Mouse (Mus musculus) olfactory bulb, adult 2 months (tissue): ENCODE results near the gene Cltb. TPM values are rescaled to one million over a fixed set of nuclear protein-coding genes. Genes with fewer than 3 reads are reported as not detected.

ENCODE experiments used
- H3K27ac ChIP-seq: fragments of 200-500 bp; 2 replicates; pipeline ENCODE4 v1.5.1; 2012; ENCODE audit warnings: low read depth, low read length; ENCODE audit not compliant: insufficient read depth
- H3K4me1 ChIP-seq: fragments of 200-500 bp; 2 replicates; pipeline ENCODE4 v1.6.1; 2012; ENCODE audit warnings: low read length; ENCODE audit not compliant: control insufficient read depth, insufficient read depth
- H3K4me3 ChIP-seq: fragments of 200-500 bp; 2 replicates; pipeline ENCODE4 v1.5.1; 2012; ENCODE audit warnings: mild to moderate bottlenecking, low read depth, low read length, moderate library complexity; ENCODE audit not compliant: insufficient read depth
- CTCF ChIP-seq: fragments of 200-500 bp; IDR thresholded peaks from 2 replicates; pipeline ENCODE4 v1.5.1; 2012; ENCODE audit warnings: low read depth, mild to moderate bottlenecking, low read length, moderate library complexity; ENCODE audit not compliant: insufficient read depth
- POLR2A ChIP-seq: fragments of 200-500 bp; IDR thresholded peaks from 2 replicates; pipeline ENCODE4 v1.6.1; 2012; ENCODE audit warnings: mild to moderate bottlenecking, low read depth, low read length, moderate library complexity; ENCODE audit not compliant: insufficient read depth
- WGBS: fragments of 180-500 bp; shearing (Covaris S2); methylation state at CpG from one replicate; pipeline ENCODE4 v1.1.7; 2018; 5-methylcytosine and 5-hydroxymethylcytosine counted together
- polyA plus RNA-seq: library from polyadenylated mRNA; stranded (reverse); fragments of >200 nt; gene quantifications from 2 replicates; pipeline ENCODE4 v1.2.4, GENCODE M21; 2012; ENCODE audit warnings: low replicate concordance; ENCODE audit not compliant: missing spikeins, insufficient read depth, insufficient read length

Gene Cltb
- polyA plus RNA-seq, 1 experiment = not detected

DNA sequence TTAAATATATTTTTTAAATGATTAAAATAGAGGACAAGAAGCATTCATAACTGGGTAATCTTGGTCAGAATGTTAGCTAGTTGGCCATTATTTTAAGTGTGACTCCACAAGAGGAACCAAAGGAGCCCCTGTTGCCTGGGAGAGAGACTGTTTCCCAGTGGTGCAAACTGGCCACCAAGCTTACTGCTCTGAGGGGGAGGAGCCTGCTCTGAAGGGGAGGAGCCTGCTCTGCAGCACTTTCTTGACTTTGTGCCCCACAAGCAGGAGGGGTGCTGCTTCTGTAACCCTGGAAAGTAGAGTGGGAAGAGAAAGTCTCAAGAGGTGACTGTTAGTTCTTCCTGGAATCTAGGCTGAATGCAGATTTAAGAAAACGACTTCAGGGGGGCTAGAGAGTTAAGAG is 41.9 kb downstream of the Cltb start:
- TF ChIP-seq POLR2A (no peak), CTCF (no peak)
- 53% methylated on average over 1 of the region's 1 CpGs for WGBS
- H3K4me1 ChIP-seq = 0 out of 2 replicates have a peak, but pooled peaks cover 3% of the 10 kb centered on the region

DNA sequence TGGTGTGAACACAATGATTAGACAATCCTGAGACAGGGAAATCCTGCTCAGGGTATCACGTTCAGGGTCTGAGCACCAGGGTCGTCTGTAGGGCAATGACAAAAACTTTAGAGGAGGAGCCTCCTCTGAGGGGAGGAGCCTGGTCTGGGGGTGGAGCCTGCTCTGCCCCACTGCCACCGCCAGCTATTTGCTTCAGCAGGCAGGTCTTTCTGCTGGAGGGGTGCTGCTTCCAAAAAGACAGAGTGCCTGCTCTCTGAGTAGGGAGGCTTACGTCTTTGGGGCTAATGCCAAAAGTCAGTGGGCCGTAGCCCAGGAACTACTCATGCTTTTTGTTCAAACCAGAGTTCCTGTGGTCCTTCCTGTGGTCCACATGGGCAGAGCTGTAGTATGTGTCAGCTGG is 42.8 kb downstream of the Cltb start:
- TF ChIP-seq POLR2A = no peak
- TF ChIP-seq CTCF = no peak
- Histone ChIP-seq H3K27ac (no peak overlapping the region), H3K4me1 (0 out of 2 replicates have a peak, but pooled peaks cover 3% of the 10 kb centered on the region), H3K4me3 (no peak overlapping the region)
- 48% methylated on average over 5 of the region's 5 CpGs for WGBS

More for the DNA sequence above, 41.9 kb downstream of the Cltb start:
- Histone ChIP-seq H3K27ac (no peak overlapping the region), H3K4me3 (no peak overlapping the region)

DNA sequence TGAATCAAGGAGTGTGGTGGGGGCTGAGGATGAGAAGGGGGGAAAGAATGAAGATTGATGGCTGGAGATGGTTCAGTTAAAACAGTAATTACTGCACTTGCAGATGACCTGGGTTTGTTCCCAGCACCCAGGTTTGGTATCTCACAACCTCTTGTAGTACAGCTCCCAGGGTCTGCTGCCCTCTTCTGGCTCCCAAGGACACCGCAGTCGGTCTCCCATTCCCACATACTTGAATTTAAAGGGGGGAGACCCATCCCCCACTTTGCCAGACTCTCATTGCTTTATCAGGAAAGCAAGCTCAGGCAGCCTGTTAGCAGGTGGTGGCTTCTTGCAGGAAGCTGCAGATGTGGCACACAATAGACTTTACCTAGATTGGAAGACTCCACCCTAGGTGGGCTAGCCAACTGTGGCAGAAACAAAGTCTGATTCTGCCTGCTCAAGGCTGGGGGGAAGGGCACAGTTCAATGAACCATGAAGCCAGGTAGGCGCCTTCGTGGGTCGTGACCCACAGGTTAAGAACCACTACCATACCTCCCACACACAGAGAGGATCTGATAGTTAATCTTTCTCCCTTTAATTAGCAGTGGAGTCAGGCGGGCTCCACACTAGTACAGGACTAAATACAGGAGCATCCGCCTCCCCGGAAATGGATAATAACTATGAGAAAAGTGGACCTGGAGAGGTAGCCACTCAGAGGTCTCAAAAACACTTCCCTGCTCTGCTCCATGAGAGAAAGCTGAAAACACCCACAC is 45.4 kb downstream of the Cltb start:
- WGBS = 33% methylated on average over 8 of the region's 8 CpGs
- TF ChIP-seq POLR2A (no peak), CTCF (peak; percentile 32; the same call in 1 of the 2 replicates)
- peaks cover 3% of the 10 kb centered on the region; the same call in 1 of the 2 replicates for H3K4me1 ChIP-seq
- peak overlapping the region; percentile 89 for H3K4me3 ChIP-seq
- H3K27ac ChIP-seq = peak overlapping the region; percentile 68

DNA sequence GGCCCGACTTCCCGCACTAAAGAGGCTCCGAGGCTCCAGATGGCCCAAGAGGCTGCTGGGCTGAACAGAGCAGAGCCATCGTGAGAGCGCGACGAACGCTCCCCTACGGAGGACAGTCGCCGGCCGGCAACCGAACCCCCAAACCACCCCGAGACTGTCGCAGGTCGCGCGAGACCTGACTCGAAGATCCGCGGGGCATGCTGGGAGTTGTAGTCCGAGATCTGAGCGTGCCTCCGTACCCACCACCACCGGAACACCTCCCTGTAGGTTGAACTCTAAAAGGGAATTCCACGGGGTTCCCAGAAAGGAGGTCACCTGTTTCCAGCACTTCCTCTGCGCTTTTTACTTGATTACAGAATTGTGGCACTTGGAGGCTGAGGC is 46.0 kb downstream of the Cltb start, which contains the start of gene 4833439L19Rik:
Gene 4833439L19Rik, minus strand, starts transcription at position 235 of the 381 bp plus-strand sequence.
- under 1% methylated on average over 27 of the region's 27 CpGs for WGBS
- H3K27ac ChIP-seq = peak within 1 kb of the TSS; percentile 68
- TF ChIP-seq POLR2A (peak; percentile 92), CTCF (no peak)

DNA sequence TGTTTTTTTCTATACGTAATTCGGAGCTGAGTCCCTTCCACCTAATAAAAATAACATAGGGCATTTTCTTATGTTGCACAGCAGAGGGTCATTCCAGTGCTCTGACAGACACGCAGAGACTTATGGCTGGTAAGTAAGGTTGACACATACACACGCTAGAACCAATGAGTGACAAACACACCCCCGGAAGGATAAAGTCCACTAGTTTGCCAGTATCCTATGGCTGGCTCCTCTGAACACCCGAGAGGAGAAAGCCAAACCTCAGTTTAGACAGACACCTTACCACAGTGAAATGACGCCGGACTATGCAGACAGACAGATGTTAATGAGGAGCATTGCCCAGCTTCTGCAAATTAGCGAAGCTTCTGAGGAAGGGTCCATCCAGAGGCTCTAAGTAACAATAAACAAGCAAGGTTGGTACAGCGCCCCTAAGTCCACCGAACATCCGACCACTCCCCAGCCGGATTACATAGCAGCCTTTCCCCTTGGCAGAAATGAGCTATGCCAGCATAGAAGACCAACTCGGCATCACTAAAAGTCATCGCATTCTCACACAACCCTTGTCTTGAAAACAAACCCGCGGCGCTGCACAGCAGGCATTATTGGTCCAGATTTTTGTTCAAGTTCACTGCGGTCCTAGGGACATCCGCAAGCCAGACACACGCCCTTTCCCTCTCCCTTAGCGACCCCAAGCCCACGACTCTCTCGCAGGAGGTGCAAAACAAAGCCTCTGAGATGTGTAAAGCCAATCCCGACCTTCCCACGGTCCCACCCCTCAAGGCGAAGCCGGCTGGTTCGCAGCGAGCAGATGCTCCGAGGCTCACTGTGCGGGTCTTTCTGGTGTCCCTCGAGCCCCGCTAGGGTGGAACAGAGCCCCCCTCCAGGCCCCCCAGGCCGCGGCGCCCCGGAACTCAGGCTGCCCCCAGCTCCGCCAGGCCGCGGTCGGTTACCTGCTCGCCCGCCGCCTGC is 46.6 kb downstream of the Cltb start:
- Histone ChIP-seq H3K4me3 (peak overlapping the region; percentile 89), H3K4me1 (peaks cover 3% of the 10 kb centered on the region; the same call in 1 of the 2 replicates), H3K27ac (peak overlapping the region; percentile 48; the same call in 1 of the 2 replicates)
- 9% methylated on average over 45 of the region's 45 CpGs for whole genome bisulfite sequencing
- TF ChIP-seq POLR2A (no peak), CTCF (no peak)

More for the DNA sequence above, 46.0 kb downstream of the Cltb start, which contains the start of gene 4833439L19Rik:
- Histone ChIP-seq H3K4me3 (peak within 1 kb of the TSS; percentile 89), H3K4me1 (peaks cover 3% of the 10 kb centered on the region; the same call in 1 of the 2 replicates)

DNA sequence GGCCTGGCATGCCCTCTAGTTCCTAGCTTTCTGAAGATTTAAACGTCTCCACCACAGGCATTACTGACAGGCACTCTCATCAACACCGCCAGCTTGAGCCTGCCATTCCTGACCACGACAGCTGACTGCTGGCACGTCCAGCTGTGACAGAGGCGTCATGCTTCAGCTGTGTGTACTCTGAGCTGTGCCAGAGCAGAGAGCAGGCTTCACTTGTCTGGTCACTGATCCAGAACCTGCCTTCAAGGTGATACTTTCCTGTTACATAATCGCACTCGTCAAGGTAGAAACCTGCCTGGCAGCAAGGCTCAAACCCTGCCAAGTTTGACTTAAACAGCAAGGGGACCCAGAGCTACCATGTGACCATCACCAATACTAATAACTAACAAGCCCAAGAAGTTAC is 48.6 kb downstream of the Cltb start:
- Histone ChIP-seq H3K27ac (no peak overlapping the region), H3K4me1 (peaks cover 3% of the 10 kb centered on the region; the same call in 1 of the 2 replicates), H3K4me3 (no peak overlapping the region)
- 74% methylated on average over 7 of the region's 7 CpGs for WGBS
- TF ChIP-seq POLR2A (no peak), CTCF (no peak)

DNA sequence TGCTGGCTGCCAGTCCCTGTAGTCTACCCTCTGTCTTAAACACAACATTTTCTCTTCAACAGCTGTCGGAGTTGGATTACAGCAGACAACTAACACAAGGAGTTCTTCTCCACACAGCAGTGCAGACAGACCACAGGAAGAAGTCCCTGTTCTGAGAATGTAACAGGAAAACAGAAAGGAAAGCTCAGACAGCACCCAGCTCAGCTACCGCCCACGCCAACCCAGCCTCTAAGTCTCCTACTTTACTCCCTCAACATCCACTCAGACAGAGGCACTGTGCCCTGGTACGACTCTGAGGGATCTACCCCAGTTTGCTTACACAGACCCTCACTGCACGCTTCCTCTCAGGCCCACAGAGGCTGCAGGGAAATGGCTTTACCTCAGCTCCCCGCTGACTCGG is 50.5 kb downstream of the Cltb start:
- TF ChIP-seq POLR2A (no peak), CTCF (no peak)
- H3K4me1 ChIP-seq = peaks cover 3% of the 10 kb centered on the region; the same call in 1 of the 2 replicates
- H3K27ac ChIP-seq = no peak overlapping the region
- no peak overlapping the region for H3K4me3 ChIP-seq
- 76% methylated on average over 7 of the region's 7 CpGs for WGBS

DNA sequence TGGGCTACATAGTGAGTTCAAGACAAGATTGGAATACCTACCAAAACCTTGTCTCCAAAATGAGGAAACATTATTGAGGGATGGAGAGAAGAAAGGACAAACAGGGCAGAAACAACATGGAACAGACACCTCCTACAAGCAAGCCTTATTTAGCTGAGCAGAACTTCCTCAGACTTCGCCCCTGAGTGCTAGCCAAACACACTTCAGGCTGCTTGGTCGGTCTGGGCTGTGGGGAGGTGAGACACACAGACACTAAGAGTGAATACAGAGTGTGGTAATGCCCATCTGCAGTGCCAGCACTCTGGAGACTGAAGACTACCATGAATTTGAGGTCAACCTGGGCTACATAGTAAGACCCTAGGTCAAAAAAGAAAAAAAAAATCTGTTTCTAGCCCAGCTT is 51.5 kb downstream of the Cltb start:
- WGBS = 87% methylated on average over 2 of the region's 2 CpGs
- H3K27ac ChIP-seq = no peak overlapping the region
- TF ChIP-seq CTCF (no peak), POLR2A (no peak)
- H3K4me3 ChIP-seq = no peak overlapping the region
- H3K4me1 ChIP-seq = no peaks in the 10 kb centered on the region; the same call in 1 of the 2 replicates

DNA sequence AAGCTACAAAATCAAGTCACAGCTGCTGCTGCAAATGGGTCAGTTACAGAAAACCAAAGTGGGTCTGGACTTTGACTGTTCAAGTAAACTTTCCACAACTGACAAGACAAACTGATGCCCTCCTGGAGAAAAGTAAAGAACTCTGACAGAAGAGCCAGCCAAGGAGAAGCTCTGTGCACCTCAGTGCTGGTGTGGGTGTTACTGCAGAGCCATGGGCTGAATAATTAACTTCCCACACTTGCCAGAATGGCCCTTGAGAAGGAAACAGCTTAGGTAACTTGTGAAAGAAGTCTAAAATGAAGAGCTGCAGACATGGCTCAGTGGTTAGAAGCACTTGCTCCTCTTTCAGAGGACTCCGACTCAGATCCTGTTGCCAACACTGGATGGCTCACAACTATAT is 53.5 kb downstream of the Cltb start:
- H3K27ac ChIP-seq = no peak overlapping the region
- WGBS = 93% methylated on average over 1 of the region's 1 CpGs
- no peaks in the 10 kb centered on the region; the same call in 1 of the 2 replicates for H3K4me1 ChIP-seq
- no peak overlapping the region for H3K4me3 ChIP-seq
- TF ChIP-seq POLR2A (no peak), CTCF (no peak)
